ENCODE assay signal across 11 mouse cellular contexts in the genomic region with DNA sequence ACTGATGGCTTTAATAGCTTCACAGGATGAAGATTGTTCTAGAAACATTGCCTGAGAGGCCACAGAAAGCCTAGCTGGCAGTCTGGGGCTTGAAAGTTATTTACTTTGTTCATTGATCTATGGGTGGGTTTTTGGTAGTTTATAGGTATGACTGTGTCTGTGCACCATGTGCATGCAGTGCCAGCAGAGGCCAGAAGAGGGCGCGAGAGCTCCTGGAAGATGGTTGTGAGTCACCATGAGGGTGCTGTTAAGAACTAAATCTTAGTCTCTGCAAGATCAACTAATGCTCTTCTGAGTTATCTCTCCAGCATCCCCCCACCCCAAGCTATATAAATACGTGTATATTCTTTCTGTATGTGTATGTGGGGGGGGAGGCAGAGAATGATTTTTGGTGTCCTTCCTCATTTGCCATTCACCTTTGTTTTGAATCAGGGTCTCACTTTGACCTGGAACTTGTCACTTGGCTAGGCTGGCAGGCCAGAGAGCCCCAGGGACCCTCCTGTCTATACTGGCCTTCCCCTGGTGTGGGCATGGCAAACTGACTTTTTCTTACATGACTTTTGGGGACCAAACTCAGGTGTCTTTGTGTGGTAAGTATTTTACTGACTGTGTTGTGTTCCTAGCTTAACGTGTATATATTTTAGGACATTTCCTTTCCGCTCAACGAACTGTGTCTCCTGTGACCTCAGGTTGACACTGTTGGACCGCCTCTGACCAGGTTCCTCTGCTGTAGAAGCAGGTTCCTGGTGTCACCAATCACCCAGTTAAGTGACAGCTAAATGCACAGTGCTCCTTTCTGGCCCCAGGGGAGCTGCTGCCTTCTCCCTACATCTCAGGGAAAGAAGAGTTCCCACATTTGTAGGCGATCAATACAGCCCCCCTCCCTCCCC.
A peak's percentile ranks its signal among the peaks of the same experiment; 100 is the strongest.
DNase-seq lines count a peak whose midpoint lies in the region; ATAC-seq and TF ChIP-seq lines count a peak whose summit lies in the region.
"Had no signal": no experiment of that assay in that cellular context is flagged by ENCODE, and none has a peak within 500 bp of the region (broad histone marks: within the 10 kb centered on the region; RNA-seq: fewer than 3 reads in every experiment).

No protein-coding gene starts in this region.

- H3K4me3 ChIP-seq in cerebellum, adult 2 months (replicated peaks; ENCODE audit: insufficient read depth, low read depth, low read length), result no peak overlapping the region
- H3K4me3 ChIP-seq in stomach, postnatal 0 days (ENCODE audit: low read depth, low read length), result no peak overlapping the region
- H3K4me3 ChIP-seq: hindbrain, embryonic 10.5 days; limb, embryonic 12.5 days; midbrain, embryonic 15.5 days had no signal

- H3K27ac ChIP-seq in cerebellum, adult 2 months (ENCODE audit: insufficient read depth, low read length), result no peak overlapping the region
- H3K27ac ChIP-seq in stomach, postnatal 0 days (replicated peaks), result no peak overlapping the region
- H3K27ac ChIP-seq: limb, embryonic 12.5 days; midbrain, embryonic 15.5 days had no signal

- TF ChIP-seq EP300 in stomach, postnatal 0 days (optimal IDR thresholded peaks at IDR 0.05), result no peak

- H3K27me3 ChIP-seq in cerebellum, adult 2 months (ENCODE audit: control insufficient read depth, insufficient read depth, low read length), result no peaks in the 10 kb centered on the region
- H3K27me3 ChIP-seq in stomach, postnatal 0 days (ENCODE audit: control insufficient read depth, insufficient read depth, low read length), result no peaks in the 10 kb centered on the region
- H3K27me3 ChIP-seq: limb, embryonic 12.5 days; midbrain, embryonic 15.5 days had no signal

- TF ChIP-seq POLR2A in cerebellum, adult 2 months (IDR thresholded peaks at IDR 0.05; ENCODE audit: borderline replicate concordance, insufficient read depth, low read length), result no peak

- ATAC-seq in stomach, postnatal 0 days (ENCODE audit: low FRiP score, low TSS enrichment), result no peak; the same call in 1 of the 2 replicates

- no peak for DNase-seq in cerebellum, adult 2 months
- no peak for DNase-seq in cerebellum, adult 11-12 months
- peak; percentile 56 to 58 for DNase-seq in layer of hippocampus, postnatal 10 days (ENCODE audit: low spot score in 2 of 2)
- DNase-seq in layer of hippocampus, adult 9-11 months, result no peak
- DNase-seq in thymus, postnatal 25 days, result peak; percentile 11
- no peak for DNase-seq in thymus, postnatal 0 days (ENCODE audit: low spot score)
- DNase-seq in stomach, postnatal 0 days (ENCODE audit: low spot score), result peak; percentile 47
- no peak for DNase-seq in gastrocnemius, postnatal 25 days

- H3K4me1 ChIP-seq in cerebellum, adult 2 months (ENCODE audit: control insufficient read depth, insufficient read depth, low read length), result peaks cover 13% of the 10 kb centered on the region
- H3K4me1 ChIP-seq in stomach, postnatal 0 days (replicated peaks; ENCODE audit: control insufficient read depth, insufficient read depth), result no peaks in the 10 kb centered on the region

- 90% methylated on average over 8 of the region's 8 CpGs for WGBS in cerebellum, adult 2 months
- WGBS in stomach, postnatal 0 days, result 67% methylated on average over 8 of the region's 8 CpGs

- 0 out of 2 replicates have a peak, but pooled peaks have one; percentile 7 for TF ChIP-seq CTCF in cerebellum, adult 2 months (IDR thresholded peaks at IDR 0.05; ENCODE audit: borderline replicate concordance, insufficient read depth, low read depth, low read length)
- TF ChIP-seq CTCF in stomach, postnatal 0 days (IDR thresholded peaks at IDR 0.05; ENCODE audit: low read depth), result peak; percentile 60

- no peak overlapping the region for H3K4me2 ChIP-seq in stomach, postnatal 0 days (replicated peaks; ENCODE audit: low read depth)
- H3K4me2 ChIP-seq: limb, embryonic 12.5 days; midbrain, embryonic 15.5 days had no signal

- no peaks in the 10 kb centered on the region for H3K36me3 ChIP-seq in stomach, postnatal 0 days (ENCODE audit: control insufficient read depth, insufficient read depth, low read length)
- H3K36me3 ChIP-seq: hindbrain, embryonic 10.5 days; limb, embryonic 12.5 days; midbrain, embryonic 15.5 days had no signal

- no peak overlapping the region for H3K9ac ChIP-seq in stomach, postnatal 0 days (ENCODE audit: low read length)
- H3K9ac ChIP-seq: limb, embryonic 12.5 days; midbrain, embryonic 15.5 days had no signal

- H3K9me3 ChIP-seq in stomach, postnatal 0 days (ENCODE audit: control insufficient read depth, low read length), result no peaks in the 10 kb centered on the region
- H3K9me3 ChIP-seq: hindbrain, embryonic 10.5 days; limb, embryonic 12.5 days; midbrain, embryonic 15.5 days had no signal

Comparison
In these comparisons a context has a peak if more than half of its experiments do, and no peak if none do; other contexts are left out.
1. DNase-seq: peak in layer of hippocampus, postnatal 10 days (2 of 2), thymus, postnatal 25 days (single experiment) and stomach, postnatal 0 days (single experiment); none in cerebellum, adult 2 months (0 of 2), cerebellum, adult 11-12 months (single experiment), layer of hippocampus, adult 9-11 months (single experiment), thymus, postnatal 0 days (single experiment) and gastrocnemius, postnatal 25 days (single experiment).